Comparison of ENCODE assay signal across 20 mouse cellular contexts in the genomic region with DNA sequence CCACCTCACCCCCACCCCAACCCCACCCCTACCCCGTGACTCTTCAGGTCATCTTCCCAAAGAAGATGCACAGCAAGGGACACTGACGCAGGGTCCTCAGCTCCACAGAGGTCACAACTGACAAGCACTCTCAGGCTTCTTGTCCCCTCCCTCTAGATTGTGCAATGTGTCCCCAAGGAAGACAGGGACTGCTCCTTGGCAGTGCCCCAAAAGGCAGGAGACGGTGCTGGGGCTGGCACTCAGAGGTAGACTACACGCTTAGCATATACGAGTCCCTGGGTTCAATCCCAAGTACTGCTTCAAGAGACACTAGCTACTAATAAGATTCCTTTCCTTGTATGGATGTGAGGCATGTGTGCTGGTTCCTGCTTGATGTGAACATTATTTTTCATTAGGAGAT. TPM values are rescaled to one million over a fixed set of nuclear protein-coding genes. Genes with fewer than 3 reads are reported as not detected.
A peak's percentile ranks its signal among the peaks of the same experiment; 100 is the strongest.
DNase-seq lines count a peak whose midpoint lies in the region; ATAC-seq and TF ChIP-seq lines count a peak whose summit lies in the region.
"Had no signal": no experiment of that assay in that cellular context is flagged by ENCODE, and none has a peak within 500 bp of the region (broad histone marks: within the 10 kb centered on the region; RNA-seq: fewer than 3 reads in every experiment).

No protein-coding gene starts in this region.

- H3K36me3 ChIP-seq in hindbrain, postnatal 0 days (ENCODE audit: insufficient read depth, low read length) = no peaks in the 10 kb centered on the region
- H3K36me3 ChIP-seq in hindbrain, embryonic 16.5 days (ENCODE audit: control insufficient read depth, insufficient read depth, low read length) = no peaks in the 10 kb centered on the region
- H3K36me3 ChIP-seq: embryonic facial prominence, embryonic 13.5 days; heart, embryonic 12.5 days; hindbrain, embryonic 10.5 days had no signal

- peaks cover 5% of the 10 kb centered on the region; the same call in 1 of the 2 replicates for H3K4me1 ChIP-seq in hindbrain, postnatal 0 days (ENCODE audit: insufficient read depth, low read length)
- H3K4me1 ChIP-seq in hindbrain, embryonic 16.5 days (ENCODE audit: control insufficient read depth, insufficient read depth, low read depth, low read length) = no peaks in the 10 kb centered on the region
- H3K4me1 ChIP-seq: forebrain, embryonic 13.5 days had no signal

- no peak overlapping the region for H3K9ac ChIP-seq in hindbrain, postnatal 0 days (replicated peaks; ENCODE audit: low read length)
- H3K9ac ChIP-seq in hindbrain, embryonic 16.5 days (ENCODE audit: low read depth, low read length) = no peak overlapping the region
- H3K9ac ChIP-seq: embryonic facial prominence, embryonic 13.5 days; forebrain, embryonic 13.5 days; heart, embryonic 12.5 days; hindbrain, embryonic 14.5 days had no signal

- DNase-seq in cerebellum, postnatal 10 days = peak; percentile 49 to 63
- no peak for DNase-seq in cerebellum, postnatal 36 days
- peak; percentile 37 for DNase-seq in hindbrain, postnatal 0 days (ENCODE audit: low spot score)
- DNase-seq in 416B (ENCODE audit: low read depth) = peak; percentile 7
- no peak for DNase-seq in urinary bladder, postnatal 4 days (ENCODE audit: low spot score in 2 of 2)
- DNase-seq: adrenal gland, adult 8-10 months; cerebellum, adult 11-12 months; cerebellum, adult 9-11 months; gastrocnemius, adult 2 months; gastrocnemius, postnatal 36 days; heart, adult 2 months had no signal

- no peaks in the 10 kb centered on the region for H3K27me3 ChIP-seq in hindbrain, postnatal 0 days (ENCODE audit: insufficient read depth, low read length)
- H3K27me3 ChIP-seq in hindbrain, embryonic 16.5 days (replicated peaks; ENCODE audit: control insufficient read depth, insufficient read depth, low read length) = no peaks in the 10 kb centered on the region
- H3K27me3 ChIP-seq: embryonic facial prominence, embryonic 13.5 days; forebrain, embryonic 13.5 days; heart, embryonic 12.5 days had no signal

- peak overlapping the region; percentile 51; the same call in 1 of the 2 replicates for H3K27ac ChIP-seq in hindbrain, postnatal 0 days
- H3K27ac ChIP-seq in hindbrain, embryonic 16.5 days (ENCODE audit: low read depth, low read length) = no peak overlapping the region; the same call in 1 of the 2 replicates
- H3K27ac ChIP-seq: embryonic facial prominence, embryonic 13.5 days; forebrain, embryonic 13.5 days; gastrocnemius, adult 2 months; heart, adult 2 months; hindbrain, embryonic 10.5 days; hindbrain, embryonic 14.5 days had no signal

- H3K9me3 ChIP-seq in hindbrain, postnatal 0 days (ENCODE audit: low read length) = no peaks in the 10 kb centered on the region
- no peaks in the 10 kb centered on the region for H3K9me3 ChIP-seq in hindbrain, embryonic 16.5 days (ENCODE audit: control insufficient read depth, low read length)
- H3K9me3 ChIP-seq: embryonic facial prominence, embryonic 13.5 days; forebrain, embryonic 13.5 days; heart, embryonic 12.5 days; hindbrain, embryonic 10.5 days had no signal

- no peak overlapping the region for H3K4me2 ChIP-seq in hindbrain, postnatal 0 days (ENCODE audit: low read depth, low read length)
- H3K4me2 ChIP-seq in hindbrain, embryonic 16.5 days (ENCODE audit: low read length) = no peak overlapping the region
- H3K4me2 ChIP-seq: embryonic facial prominence, embryonic 13.5 days; forebrain, embryonic 13.5 days; heart, embryonic 12.5 days; hindbrain, embryonic 14.5 days had no signal

- no peak overlapping the region for H3K4me3 ChIP-seq in hindbrain, postnatal 0 days (ENCODE audit: low read length)
- no peak overlapping the region for H3K4me3 ChIP-seq in hindbrain, embryonic 16.5 days (ENCODE audit: low read length)
- H3K4me3 ChIP-seq: embryonic facial prominence, embryonic 13.5 days; forebrain, embryonic 13.5 days; gastrocnemius, adult 2 months; heart, adult 2 months; heart, embryonic 12.5 days; hindbrain, embryonic 10.5 days had no signal

- peak; percentile 47; the same call in 1 of the 2 replicates for ATAC-seq in hindbrain, postnatal 0 days
- ATAC-seq in hindbrain, embryonic 16.5 days = no peak
- ATAC-seq in granulocyte monocyte progenitor cell, adult 5-6 weeks (replicated peaks; ENCODE audit: poor library complexity, severe bottlenecking) = peak; percentile 33; the same call in 1 of the 2 replicates
- ATAC-seq: forebrain, embryonic 13.5 days; inflammation-experienced regulatory T-cells, adult 6 months; intestine, postnatal 0 days had no signal

- no peak for TF ChIP-seq CTCF in hindbrain, postnatal 0 days (IDR thresholded peaks at IDR 0.05; ENCODE audit: low read depth)

- 51% methylated on average over 5 of the region's 5 CpGs for WGBS in hindbrain, postnatal 0 days
- 66% methylated on average over 5 of the region's 5 CpGs for WGBS in hindbrain, embryonic 16.5 days

RNA-seq across cellular contexts. Expression of a gene that starts 2.3 kb away (rescaled TPM):
- total RNA-seq in hindbrain, postnatal 0 days (2014; rRNA removed) = 0.37 and 1.4 TPM in 2 replicates
- polyA plus RNA-seq in hindbrain, postnatal 0 days (2015; fragmentation: Nextera tagmentation; extraction: Ambion mirVana) = 0.53 and 0.71 TPM in 2 replicates
- polyA plus RNA-seq in hindbrain, embryonic 16.5 days (2015; fragmentation: Nextera tagmentation; extraction: Ambion mirVana) = 0.40 and 0.46 TPM in 2 replicates
- total RNA-seq in granulocyte monocyte progenitor cell, adult 5-6 weeks (2014; fragmentation: Nextera tagmentation) = not detected in 2 replicates
- total RNA-seq in granulocyte monocyte progenitor cell, adult 5-6 weeks (2017) = not detected in 2 replicates
- total RNA-seq: gastrocnemius, adult 2 months had no signal
- polyA plus RNA-seq: inflammation-experienced regulatory T-cells, adult 6 months had no signal

RNA-seq across cellular contexts. Expression of a gene that starts 51.3 kb away (rescaled TPM):
- 13.5 and 24.4 TPM in 2 replicates for total RNA-seq in hindbrain, postnatal 0 days (2014; rRNA removed)
- polyA plus RNA-seq in hindbrain, postnatal 0 days (2015; fragmentation: Nextera tagmentation; extraction: Ambion mirVana) = 14.7 and 14.8 TPM in 2 replicates
- polyA plus RNA-seq in hindbrain, embryonic 16.5 days (2015; fragmentation: Nextera tagmentation; extraction: Ambion mirVana) = 16.2 and 18.8 TPM in 2 replicates
- 19.6 and 25.2 TPM in 2 replicates for total RNA-seq in granulocyte monocyte progenitor cell, adult 5-6 weeks (2014; fragmentation: Nextera tagmentation)
- total RNA-seq in granulocyte monocyte progenitor cell, adult 5-6 weeks (2017) = 8.6 and 11.2 TPM in 2 replicates

RNA-seq across cellular contexts. Expression of a gene that starts 51.6 kb away (rescaled TPM):
- total RNA-seq in hindbrain, postnatal 0 days (2014; rRNA removed) = 15.3 and 15.4 TPM in 2 replicates
- polyA plus RNA-seq in hindbrain, postnatal 0 days (2015; fragmentation: Nextera tagmentation; extraction: Ambion mirVana) = 10.5 and 11.7 TPM in 2 replicates
- polyA plus RNA-seq in hindbrain, embryonic 16.5 days (2015; fragmentation: Nextera tagmentation; extraction: Ambion mirVana) = 13.7 and 13.9 TPM in 2 replicates
- total RNA-seq in granulocyte monocyte progenitor cell, adult 5-6 weeks (2014; fragmentation: Nextera tagmentation) = 13.3 and 16.6 TPM in 2 replicates
- 7.5 and 9.5 TPM in 2 replicates for total RNA-seq in granulocyte monocyte progenitor cell, adult 5-6 weeks (2017)

Comparison
In these comparisons a context has a peak if more than half of its experiments do, and no peak if none do; other contexts are left out.
1. DNase-seq: peak in cerebellum, postnatal 10 days (2 of 2), hindbrain, postnatal 0 days (single experiment) and 416B (single experiment); none in cerebellum, postnatal 36 days (0 of 2) and urinary bladder, postnatal 4 days (0 of 2).